11 mouse cellular contexts compared by ENCODE assay signal in genomic region chr2:153522270-153522669, GRCm38 (mm10). TPM values are rescaled to one million over a fixed set of nuclear protein-coding genes. Genes with fewer than 3 reads are reported as not detected.
DNase-seq lines count a peak whose midpoint lies in the region; ATAC-seq lines count a peak whose summit lies in the region.
"Had no signal": no experiment of that assay in that cellular context is flagged by ENCODE, and none has a peak within 500 bp of the region (broad histone marks: within the 10 kb centered on the region; RNA-seq: fewer than 3 reads in every experiment).

No protein-coding gene starts in this region.

- H3K4me1 ChIP-seq in kidney, embryonic 16.5 days (ENCODE audit: insufficient read depth, low read length): peaks cover 26% of the 10 kb centered on the region
- peaks cover 10% of the 10 kb centered on the region for H3K4me1 ChIP-seq in forebrain, embryonic 11.5 days (replicated peaks; ENCODE audit: control insufficient read depth, insufficient read depth, low read length)
- H3K4me1 ChIP-seq in midbrain, embryonic 13.5 days (replicated peaks): peaks cover 70% of the 10 kb centered on the region

- no peaks in the 10 kb centered on the region for H3K36me3 ChIP-seq in kidney, embryonic 16.5 days (ENCODE audit: insufficient read depth, low read length)
- H3K36me3 ChIP-seq in forebrain, embryonic 11.5 days (ENCODE audit: control insufficient read depth, insufficient read depth, low read length): no peaks in the 10 kb centered on the region
- H3K36me3 ChIP-seq in midbrain, embryonic 13.5 days: no peaks in the 10 kb centered on the region
- H3K36me3 ChIP-seq: lung, embryonic 15.5 days had no signal

- H3K27ac ChIP-seq in kidney, embryonic 16.5 days (ENCODE audit: low read length): no peak overlapping the region
- no peak overlapping the region for H3K27ac ChIP-seq in forebrain, embryonic 11.5 days (ENCODE audit: low read depth, low read length)
- peak overlapping the region; percentile 35 for H3K27ac ChIP-seq in midbrain, embryonic 13.5 days
- H3K27ac ChIP-seq: lung, embryonic 15.5 days had no signal

- H3K27me3 ChIP-seq in kidney, embryonic 16.5 days (ENCODE audit: insufficient read depth, low read length): no peaks in the 10 kb centered on the region
- no peaks in the 10 kb centered on the region for H3K27me3 ChIP-seq in forebrain, embryonic 11.5 days (ENCODE audit: control insufficient read depth, insufficient read depth, low read length)
- no peaks in the 10 kb centered on the region for H3K27me3 ChIP-seq in midbrain, embryonic 13.5 days

- no peak overlapping the region for H3K4me2 ChIP-seq in kidney, embryonic 16.5 days (replicated peaks; ENCODE audit: low read depth, low read length)
- H3K4me2 ChIP-seq in forebrain, embryonic 11.5 days (ENCODE audit: low read depth, low read length, severe bottlenecking): no peak overlapping the region
- no peak overlapping the region for H3K4me2 ChIP-seq in midbrain, embryonic 13.5 days (replicated peaks)
- H3K4me2 ChIP-seq: lung, embryonic 15.5 days had no signal

- no peak overlapping the region for H3K4me3 ChIP-seq in kidney, embryonic 16.5 days (ENCODE audit: low read length)
- H3K4me3 ChIP-seq in forebrain, embryonic 11.5 days (ENCODE audit: low read depth, low read length): no peak overlapping the region
- no peak overlapping the region for H3K4me3 ChIP-seq in midbrain, embryonic 13.5 days (replicated peaks)
- H3K4me3 ChIP-seq: lung, embryonic 15.5 days had no signal

- peak; percentile 47; the same call in 1 of the 2 replicates for ATAC-seq in kidney, embryonic 16.5 days (ENCODE audit: low FRiP score, low TSS enrichment)
- ATAC-seq in forebrain, embryonic 11.5 days (replicated peaks; ENCODE audit: low FRiP score): peak; percentile 69
- peak; percentile 69 for ATAC-seq in midbrain, embryonic 13.5 days

- peak; percentile 40 for DNase-seq in adrenal gland, postnatal 10 days
- DNase-seq in adrenal gland, adult 18-20 months (ENCODE audit: low spot score in 2 of 2): no peak
- no peak for DNase-seq in kidney, postnatal 14 days
- peak; percentile 69 for DNase-seq in forebrain, embryonic 11.5 days (ENCODE audit: low spot score)
- DNase-seq in urinary bladder, postnatal 25 days (ENCODE audit: low spot score): no peak
- no peak for DNase-seq in thymus, postnatal 4 days

- H3K9me3 ChIP-seq in kidney, embryonic 16.5 days (ENCODE audit: low read length): no peaks in the 10 kb centered on the region
- H3K9me3 ChIP-seq in forebrain, embryonic 11.5 days (ENCODE audit: control insufficient read depth, low read length): no peaks in the 10 kb centered on the region
- no peaks in the 10 kb centered on the region for H3K9me3 ChIP-seq in midbrain, embryonic 13.5 days
- H3K9me3 ChIP-seq: lung, embryonic 15.5 days had no signal

- WGBS in kidney, embryonic 16.5 days: 32% methylated on average over 4 of the region's 4 CpGs
- 27% methylated on average over 4 of the region's 4 CpGs for WGBS in forebrain, embryonic 11.5 days
- 23% methylated on average over 4 of the region's 4 CpGs for WGBS in midbrain, embryonic 13.5 days

- no peak overlapping the region for H3K9ac ChIP-seq in kidney, embryonic 16.5 days (replicated peaks; ENCODE audit: low read length)
- no peak overlapping the region; the same call in 1 of the 2 replicates for H3K9ac ChIP-seq in forebrain, embryonic 11.5 days (ENCODE audit: low read length)
- peak overlapping the region; percentile 19 for H3K9ac ChIP-seq in midbrain, embryonic 13.5 days (replicated peaks)
- H3K9ac ChIP-seq: lung, embryonic 15.5 days had no signal

RNA-seq across cellular contexts. Expression of gene Nol4l, which starts 7.5 kb away (rescaled TPM):
- 10 to 100 TPM; 14.1 to 21.3 TPM for total RNA-seq in adrenal gland, postnatal 10 days (2021)
- total RNA-seq in adrenal gland, adult 18-20 months (2021): 10 to 100 TPM in 1 of 2 experiments, 1 to 10 TPM in 1; 9.4 to 13.2 TPM
- 13.8 and 17.1 TPM in 2 replicates for polyA plus RNA-seq in kidney, embryonic 16.5 days (2015; fragmentation: Nextera tagmentation; extraction: Ambion mirVana)
- 25.6 and 26.2 TPM in 2 replicates for polyA plus RNA-seq in forebrain, embryonic 11.5 days (2014; fragmentation: Nextera tagmentation; extraction: Ambion mirVana)
- 41.9 and 43.9 TPM in 2 replicates for polyA plus RNA-seq in midbrain, embryonic 13.5 days (2015; fragmentation: Nextera tagmentation; extraction: Ambion mirVana)

RNA-seq across cellular contexts. Expression of gene 4930404H24Rik, which starts 29.7 kb away (rescaled TPM):
- total RNA-seq in adrenal gland, postnatal 10 days (2021): not detected
- total RNA-seq in adrenal gland, adult 18-20 months (2021): not detected
- polyA plus RNA-seq in kidney, embryonic 16.5 days (2015; fragmentation: Nextera tagmentation; extraction: Ambion mirVana): not detected in 2 replicates
- polyA plus RNA-seq in forebrain, embryonic 11.5 days (2014; fragmentation: Nextera tagmentation; extraction: Ambion mirVana): not detected in 2 replicates
- polyA plus RNA-seq in midbrain, embryonic 13.5 days (2015; fragmentation: Nextera tagmentation; extraction: Ambion mirVana): not detected in 2 replicates
- total RNA-seq: layer of hippocampus, postnatal 10 days had no signal
- polyA plus RNA-seq: lung, embryonic 15.5 days; neural tube, embryonic 14.5 days had no signal

Comparison
In these comparisons a context has a peak if more than half of its experiments do, and no peak if none do; other contexts are left out.
1. DNase-seq: peak in adrenal gland, postnatal 10 days (single experiment) and forebrain, embryonic 11.5 days (single experiment); none in adrenal gland, adult 18-20 months (0 of 2), kidney, postnatal 14 days (single experiment), urinary bladder, postnatal 25 days (single experiment) and thymus, postnatal 4 days (single experiment).
2. Peak in every context shown above with its lines, with median percentiles within 50 percentile points of each other: ATAC-seq.